Mouse (Mus musculus) lung, adult 2 months (tissue): ENCODE results near the gene Unc5b.

Source experiments
- CTCF ChIP-seq: fragments of 200-500 bp; IDR thresholded peaks from 2 replicates; pipeline ENCODE4 v1.5.1; 2011; ENCODE audit warnings: mild to moderate bottlenecking, low read length, control low read depth; ENCODE audit not compliant: insufficient read depth
- POLR2A ChIP-seq: fragments of 200-500 bp; IDR thresholded peaks from 2 replicates; pipeline ENCODE4 v1.6.1; 2011; ENCODE audit warnings: low read depth, mild to moderate bottlenecking, control low read depth, low read length, borderline replicate concordance; ENCODE audit errors: extremely low read depth

DNA sequence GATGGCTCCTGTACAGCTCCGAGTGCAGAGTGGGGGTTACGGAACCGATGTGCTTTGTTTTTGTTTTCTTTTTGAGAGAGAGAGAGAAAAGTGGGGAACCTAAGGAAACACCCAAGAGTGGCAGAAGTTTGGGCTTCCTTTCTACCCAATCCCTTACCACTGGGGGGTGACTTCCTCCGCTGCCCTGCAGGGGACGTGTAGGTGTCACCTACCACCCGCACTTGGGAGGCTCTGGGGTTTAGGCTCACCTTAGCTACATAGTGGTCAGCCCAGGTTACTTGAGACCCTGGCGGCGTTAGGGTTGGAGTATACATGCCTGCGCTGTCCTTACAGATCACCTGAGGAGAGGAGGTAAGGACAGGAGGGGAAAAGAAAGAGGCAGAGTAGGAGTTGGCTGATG lies 78.1 kb downstream of the Unc5b start:
- TF ChIP-seq CTCF (no peak), POLR2A (no peak)
